Mouse (Mus musculus) forebrain, embryonic 16.5 days (tissue): ENCODE data around the gene Palld. TPM values are rescaled to one million over a fixed set of nuclear protein-coding genes. Genes with fewer than 3 reads are reported as not detected.
A peak's percentile ranks its signal among the peaks of the same experiment; 100 is the strongest.

Source experiments
- ATAC-seq: fragments of 200-750 bp; cut with Nextera tagmentation; 2 replicates; pipeline ENCODE4 v1.8.0; 2017; ENCODE audit warnings: mild to moderate bottlenecking, moderate library complexity
- H3K27ac ChIP-seq: fragments of 300-500 bp; sonication (generic); 2 replicates; pipeline ENCODE4 v1.5.1; 2014; ENCODE audit warnings: low read length, control low read depth
- H3K27me3 ChIP-seq: fragments of 300-500 bp; sonication (generic); replicated peaks from 2 replicates; pipeline ENCODE4 v1.6.1; 2014; ENCODE audit warnings: low read length; ENCODE audit not compliant: control insufficient read depth, insufficient read depth
- H3K36me3 ChIP-seq: fragments of 300-500 bp; sonication (generic); 2 replicates; pipeline ENCODE4 v1.6.1; 2014; ENCODE audit not compliant: control insufficient read depth, insufficient read depth
- H3K4me1 ChIP-seq: fragments of 300-500 bp; sonication (generic); replicated peaks from 2 replicates; pipeline ENCODE4 v1.6.1; 2014; ENCODE audit warnings: low read length; ENCODE audit not compliant: control insufficient read depth, insufficient read depth
- H3K4me2 ChIP-seq: fragments of 300-500 bp; sonication (generic); 2 replicates; pipeline ENCODE4 v1.6.1; 2014; ENCODE audit warnings: mild to moderate bottlenecking, low read length, control low read depth
- H3K4me3 ChIP-seq: fragments of 300-500 bp; sonication (generic); replicated peaks from 2 replicates; pipeline ENCODE4 v1.5.1; 2014; ENCODE audit warnings: mild to moderate bottlenecking, low read length, control low read depth
- H3K9ac ChIP-seq: fragments of 300-500 bp; sonication (generic); replicated peaks from 2 replicates; pipeline ENCODE4 v1.6.1; 2014; ENCODE audit warnings: low read depth, low read length, control low read depth
- H3K9me3 ChIP-seq: fragments of 300-500 bp; sonication (generic); 2 replicates; pipeline ENCODE4 v1.6.1; 2016; ENCODE audit warnings: low read length; ENCODE audit not compliant: control insufficient read depth
- WGBS: fragments of 180-500 bp; shearing (Covaris S2); extraction: QIAGEN DNeasy Blood & Tissue Kit; methylation state at CpG from one replicate; pipeline ENCODE4 v1.1.7; 2014; 5-methylcytosine and 5-hydroxymethylcytosine counted together
- polyA plus RNA-seq: library from polyadenylated mRNA; unstranded; fragments of >200 nt; fragmentation: Nextera tagmentation; extraction: Ambion mirVana; gene quantifications from 2 replicates; pipeline ENCODE4 v1.2.1, GENCODE M21; 2015

Palld gene
- polyA plus RNA-seq, 1 experiment from 2014 or later = 16.8 TPM

- H3K9me3 ChIP-seq = no peaks in the 10 kb centered on the region
- no peak overlapping the region for H3K27ac ChIP-seq
- H3K9ac ChIP-seq = no peak overlapping the region
- H3K36me3 ChIP-seq = no peaks in the 10 kb centered on the region
- WGBS = 47% methylated on average over 4 of the region's 4 CpGs
- ATAC-seq = peak; percentile 55
- H3K27me3 ChIP-seq = no peaks in the 10 kb centered on the region
- no peak overlapping the region for H3K4me2 ChIP-seq
- no peak overlapping the region for H3K4me3 ChIP-seq
- peaks cover 6% of the 10 kb centered on the region for H3K4me1 ChIP-seq
Measured at GRCm38 (mm10) chr8:61642358-61642847, 260.1 kb downstream of the Palld start.

- H3K4me2 ChIP-seq = no peak overlapping the region
- peaks cover 6% of the 10 kb centered on the region for H3K4me1 ChIP-seq
- H3K27me3 ChIP-seq = no peaks in the 10 kb centered on the region
- no peaks in the 10 kb centered on the region for H3K36me3 ChIP-seq
- ATAC-seq = no peak
- WGBS = 93% methylated on average over 2 of the region's 2 CpGs
- no peaks in the 10 kb centered on the region for H3K9me3 ChIP-seq
- H3K27ac ChIP-seq = no peak overlapping the region
- H3K4me3 ChIP-seq = no peak overlapping the region
- no peak overlapping the region for H3K9ac ChIP-seq
Measured at GRCm38 (mm10) chr8:61639596-61639995, 262.9 kb downstream of the Palld start.

GRCm38 (mm10) chr8:61639008-61639407 lies 263.5 kb downstream of the Palld start:
- WGBS = 77% methylated on average over 3 of the region's 3 CpGs
- no peak overlapping the region for H3K4me2 ChIP-seq
- peaks cover 6% of the 10 kb centered on the region for H3K4me1 ChIP-seq
- no peak overlapping the region for H3K9ac ChIP-seq
- H3K27me3 ChIP-seq = no peaks in the 10 kb centered on the region
- no peak for ATAC-seq
- H3K4me3 ChIP-seq = no peak overlapping the region
- H3K36me3 ChIP-seq = no peaks in the 10 kb centered on the region
- H3K9me3 ChIP-seq = no peaks in the 10 kb centered on the region
- H3K27ac ChIP-seq = no peak overlapping the region

GRCm38 (mm10) chr8:61637736-61638135 lies 264.8 kb downstream of the Palld start:
- no peaks in the 10 kb centered on the region for H3K36me3 ChIP-seq
- H3K27me3 ChIP-seq = no peaks in the 10 kb centered on the region
- no peaks in the 10 kb centered on the region for H3K9me3 ChIP-seq
- H3K4me3 ChIP-seq = no peak overlapping the region
- 90% methylated on average over 4 of the region's 4 CpGs for WGBS
- no peak overlapping the region for H3K4me2 ChIP-seq
- H3K27ac ChIP-seq = no peak overlapping the region
- peaks cover 6% of the 10 kb centered on the region for H3K4me1 ChIP-seq
- H3K9ac ChIP-seq = no peak overlapping the region
- no peak for ATAC-seq

GRCm38 (mm10) chr8:61634811-61635210 lies 267.7 kb downstream of the Palld start:
- ATAC-seq = no peak
- Histone ChIP-seq H3K27ac (no peak overlapping the region), H3K9ac (no peak overlapping the region), H3K9me3 (no peaks in the 10 kb centered on the region), H3K4me3 (no peak overlapping the region), H3K4me2 (no peak overlapping the region), H3K4me1 (no peaks in the 10 kb centered on the region), H3K36me3 (no peaks in the 10 kb centered on the region), H3K27me3 (no peaks in the 10 kb centered on the region)
- WGBS = 69% methylated on average over 1 of the region's 1 CpGs

- H3K27me3 ChIP-seq = no peaks in the 10 kb centered on the region
- H3K4me2 ChIP-seq = no peak overlapping the region
- no peaks in the 10 kb centered on the region for H3K4me1 ChIP-seq
- no peak overlapping the region for H3K27ac ChIP-seq
- H3K4me3 ChIP-seq = no peak overlapping the region
- no peak for ATAC-seq
- H3K9ac ChIP-seq = no peak overlapping the region
- H3K36me3 ChIP-seq = no peaks in the 10 kb centered on the region
- 67% methylated on average over 2 of the region's 2 CpGs for WGBS
- H3K9me3 ChIP-seq = no peaks in the 10 kb centered on the region
Measured at GRCm38 (mm10) chr8:61632331-61632730, 270.2 kb downstream of the Palld start.

GRCm38 (mm10) chr8:61629631-61629968 lies 272.9 kb downstream of the Palld start:
- no peaks in the 10 kb centered on the region for H3K36me3 ChIP-seq
- 38% methylated on average over 1 of the region's 1 CpGs for WGBS
- ATAC-seq = no peak
- no peak overlapping the region for H3K27ac ChIP-seq
- no peaks in the 10 kb centered on the region for H3K27me3 ChIP-seq
- H3K4me1 ChIP-seq = no peaks in the 10 kb centered on the region
- H3K9ac ChIP-seq = no peak overlapping the region
- H3K4me2 ChIP-seq = no peak overlapping the region
- H3K4me3 ChIP-seq = no peak overlapping the region
- H3K9me3 ChIP-seq = no peaks in the 10 kb centered on the region

GRCm38 (mm10) chr8:61628938-61629630 lies 273.4 kb downstream of the Palld start:
- Histone ChIP-seq H3K27ac (no peak overlapping the region), H3K4me3 (no peak overlapping the region), H3K36me3 (no peaks in the 10 kb centered on the region), H3K27me3 (no peaks in the 10 kb centered on the region), H3K4me2 (no peak overlapping the region), H3K9ac (no peak overlapping the region), H3K4me1 (no peaks in the 10 kb centered on the region), H3K9me3 (no peaks in the 10 kb centered on the region)
- 75% methylated on average over 3 of the region's 3 CpGs for WGBS
- ATAC-seq = no peak

- whole genome bisulfite sequencing = 93% methylated on average over 8 of the region's 8 CpGs
- Histone ChIP-seq H3K4me2 (no peak overlapping the region), H3K36me3 (no peaks in the 10 kb centered on the region), H3K9me3 (no peaks in the 10 kb centered on the region), H3K4me3 (no peak overlapping the region), H3K27ac (no peak overlapping the region), H3K27me3 (no peaks in the 10 kb centered on the region), H3K4me1 (no peaks in the 10 kb centered on the region), H3K9ac (no peak overlapping the region)
- no peak for ATAC-seq
Measured at GRCm38 (mm10) chr8:61626246-61626952, 276.1 kb downstream of the Palld start.
